Mouse (Mus musculus): Measurements from ENCODE around the gene Grap2. TPM values are rescaled to one million over a fixed set of nuclear protein-coding genes. Genes with fewer than 3 reads are reported as not detected.

Gene Grap2
- total and polyA plus RNA-seq, 3 experiments, result 0.62 to 5.1 TPM; not detected in 1

DNA sequence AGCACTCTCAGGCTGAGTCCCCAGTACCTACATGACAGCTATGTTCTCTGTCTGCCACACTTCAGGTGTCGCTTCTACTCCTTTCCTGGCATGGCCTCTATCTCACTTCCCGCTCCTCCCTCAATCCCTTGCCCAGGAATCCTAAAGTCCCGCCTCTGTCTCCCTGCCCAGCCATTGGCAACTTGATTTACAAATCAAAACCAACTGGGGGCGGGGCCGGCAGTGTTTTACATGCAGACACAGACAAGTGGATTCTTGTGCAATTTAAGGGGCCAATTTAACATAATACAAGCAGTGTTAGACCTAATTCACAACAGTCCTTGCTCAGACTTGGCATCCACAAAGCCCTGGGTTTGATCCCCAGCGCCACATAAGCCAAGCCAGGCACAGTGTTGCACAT is 31.6 kb downstream of the Grap2 start:
- Histone ChIP-seq H3K9me3 (replicated peaks; ENCODE audit: insufficient read depth, low read length) (no peaks in the 10 kb centered on the region), H3K9ac (ENCODE audit: control insufficient read depth, low read depth, low read length, poor library complexity, severe bottlenecking) (no peak overlapping the region), H3K27me3 (ENCODE audit: control insufficient read depth in 1 of 2, insufficient read depth in 2 of 2, low read length in 2 of 2) (peaks cover 5 to 8% of the 10 kb centered on the region in 2 experiments), H3K27ac (ENCODE audit: control insufficient read depth, low read depth, low read length) (no peak overlapping the region), H3K79me2 (ENCODE audit: control insufficient read depth, insufficient read depth, low read length, poor library complexity) (no peaks in the 10 kb centered on the region), H3K4me3 (ENCODE audit: control insufficient read depth in 1 of 2, insufficient read depth in 1 of 2, low read depth in 2 of 2, low read length in 2 of 2) (no peak overlapping the region), H3K36me3 (ENCODE audit: control insufficient read depth in 1 of 2, insufficient read depth in 2 of 2, low read length in 2 of 2) (no peaks in the 10 kb centered on the region), H3K4me1 (ENCODE audit: control insufficient read depth in 1 of 2, insufficient read depth in 2 of 2, low read length in 2 of 2) (0 out of 4 replicates have a peak, but pooled peaks cover 0 to 3% of the 10 kb centered on the region in 2 experiments)
- no peak for TF ChIP-seq BHLHE40 (IDR thresholded peaks at IDR 0.05; ENCODE audit: borderline replicate concordance, low read depth, low read length)
- DNase-seq (ENCODE audit: low read depth, low spot score), result no peak

DNA sequence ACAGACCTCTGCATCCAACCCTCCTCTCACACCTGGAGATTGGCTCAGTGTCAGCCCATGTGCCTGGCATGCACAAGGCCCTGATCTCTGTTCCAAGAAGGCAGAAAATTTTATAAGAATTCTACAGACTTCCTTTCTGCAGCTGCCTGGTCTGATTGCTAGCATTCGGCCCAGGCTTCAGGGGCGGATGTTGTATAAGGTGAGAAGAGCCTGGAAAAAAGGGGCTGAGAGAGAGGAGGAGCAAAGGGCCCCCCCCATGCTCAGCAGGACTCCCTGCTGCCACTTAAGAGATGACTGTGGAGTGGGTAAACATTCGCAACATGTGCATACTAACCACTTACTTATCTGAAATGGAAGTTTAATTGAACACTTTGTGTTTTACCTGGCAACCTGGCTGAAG is 35.6 kb downstream of the Grap2 start:
- no peak for TF ChIP-seq ETS1 (IDR thresholded peaks at IDR 0.05; ENCODE audit: low read depth, low read length)
- TF ChIP-seq HCFC1 (IDR thresholded peaks at IDR 0.05; ENCODE audit: low read depth, low read length), result no peak
- TF ChIP-seq TAL1 (IDR thresholded peaks at IDR 0.05; ENCODE audit: low read length), result no peak
- no peak for TF ChIP-seq ZKSCAN1 (IDR thresholded peaks at IDR 0.05; ENCODE audit: low read depth, low read length)
- TF ChIP-seq CHD1 (IDR thresholded peaks at IDR 0.05; ENCODE audit: low read depth, low read length), result no peak
- TF ChIP-seq MYC (IDR thresholded peaks at IDR 0.05; ENCODE audit: low read depth, low read length), result no peak
- no peak for TF ChIP-seq NRF1 (IDR thresholded peaks at IDR 0.05; ENCODE audit: insufficient read depth, low read depth, low read length, poor library complexity, severe bottlenecking)
- no peak for TF ChIP-seq USF1 (IDR thresholded peaks at IDR 0.05; ENCODE audit: low read depth, low read length)
- Histone ChIP-seq H3K27ac (ENCODE audit: control insufficient read depth, low read depth, low read length) (no peak overlapping the region), H3K79me2 (ENCODE audit: control insufficient read depth, insufficient read depth, low read length, poor library complexity) (no peaks in the 10 kb centered on the region), H3K9ac (ENCODE audit: control insufficient read depth, low read depth, low read length, poor library complexity, severe bottlenecking) (no peak overlapping the region), H3K4me1 (ENCODE audit: control insufficient read depth in 1 of 2, insufficient read depth in 2 of 2, low read length in 2 of 2) (no peaks in the 10 kb centered on the region), H3K9me3 (replicated peaks; ENCODE audit: insufficient read depth, low read length) (no peaks in the 10 kb centered on the region), H3K27me3 (ENCODE audit: control insufficient read depth in 1 of 2, insufficient read depth in 2 of 2, low read length in 2 of 2) (peaks cover 5 to 7% of the 10 kb centered on the region in 2 experiments; a peak in 2 of 4 replicates), H3K4me3 (ENCODE audit: control insufficient read depth in 1 of 2, insufficient read depth in 1 of 2, low read depth in 2 of 2, low read length in 2 of 2) (no peak overlapping the region), H3K36me3 (ENCODE audit: control insufficient read depth in 1 of 2, insufficient read depth in 2 of 2, low read length in 2 of 2) (no peaks in the 10 kb centered on the region)
- no peak for DNase-seq (ENCODE audit: low read depth, low spot score)

DNA sequence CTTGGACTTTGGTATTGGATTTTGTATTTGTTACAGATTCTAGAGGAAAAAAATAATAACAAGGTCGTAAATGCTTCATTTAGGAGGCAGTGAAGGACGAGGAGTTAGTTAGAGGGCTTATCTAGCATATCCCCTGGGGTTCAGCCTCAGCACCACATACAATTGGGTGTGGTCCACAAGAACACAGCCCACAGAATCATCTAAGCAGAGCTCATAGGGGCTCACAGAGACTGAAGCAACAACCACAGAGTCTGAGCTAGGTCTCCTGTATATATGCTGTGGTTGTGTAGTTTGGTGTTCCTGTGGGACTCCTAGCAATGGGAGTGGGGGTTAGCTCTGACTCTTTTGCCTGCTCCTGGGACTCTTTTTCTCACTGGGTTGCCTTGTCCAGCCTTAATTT is 37.9 kb downstream of the Grap2 start:
- Histone ChIP-seq H3K27me3 (ENCODE audit: control insufficient read depth in 1 of 2, insufficient read depth in 2 of 2, low read length in 2 of 2) (peaks cover 0 to 3% of the 10 kb centered on the region in 2 experiments; a peak in 1 of 4 replicates), H3K36me3 (ENCODE audit: control insufficient read depth in 1 of 2, insufficient read depth in 2 of 2, low read length in 2 of 2) (no peaks in the 10 kb centered on the region), H3K9ac (ENCODE audit: control insufficient read depth, low read depth, low read length, poor library complexity, severe bottlenecking) (no peak overlapping the region), H3K79me2 (ENCODE audit: control insufficient read depth, insufficient read depth, low read length, poor library complexity) (no peaks in the 10 kb centered on the region), H3K4me1 (ENCODE audit: control insufficient read depth in 1 of 2, insufficient read depth in 2 of 2, low read length in 2 of 2) (no peaks in the 10 kb centered on the region), H3K4me3 (ENCODE audit: control insufficient read depth in 1 of 2, insufficient read depth in 1 of 2, low read depth in 2 of 2, low read length in 2 of 2) (no peak overlapping the region), H3K27ac (ENCODE audit: control insufficient read depth, low read depth, low read length) (no peak overlapping the region), H3K9me3 (replicated peaks; ENCODE audit: insufficient read depth, low read length) (no peaks in the 10 kb centered on the region)
- TF ChIP-seq TBP (IDR thresholded peaks at IDR 0.05; ENCODE audit: low read depth, low read length) (no peak), UBTF (IDR thresholded peaks at IDR 0.05; ENCODE audit: borderline replicate concordance, insufficient read depth, low read depth, low read length) (no peak), E2F4 (IDR thresholded peaks at IDR 0.05; ENCODE audit: borderline replicate concordance, low read depth, low read length) (no peak), RAD21 (IDR thresholded peaks at IDR 0.05; ENCODE audit: low read depth, low read length) (no peak), ETS1 (IDR thresholded peaks at IDR 0.05; ENCODE audit: low read depth, low read length) (no peak), EP300 (IDR thresholded peaks at IDR 0.05; ENCODE audit: low read depth in 1 of 2, low read length in 2 of 2) (no peak), USF2 (IDR thresholded peaks at IDR 0.05; ENCODE audit: borderline replicate concordance in 1 of 2, insufficient read depth in 1 of 2, low read depth in 1 of 2, low read length in 2 of 2) (no peak), TAL1 (IDR thresholded peaks at IDR 0.05; ENCODE audit: low read length) (no peak), KAT2A (conservative IDR thresholded peaks at IDR 0.05; ENCODE audit: low read depth, low read length) (no peak), HCFC1 (IDR thresholded peaks at IDR 0.05; ENCODE audit: low read depth, low read length) (no peak), ZKSCAN1 (IDR thresholded peaks at IDR 0.05; ENCODE audit: low read depth, low read length) (no peak), BHLHE40 (IDR thresholded peaks at IDR 0.05; ENCODE audit: borderline replicate concordance, low read depth, low read length) (no peak), RCOR1 (IDR thresholded peaks at IDR 0.05; ENCODE audit: low read depth, low read length) (no peak), NRF1 (IDR thresholded peaks at IDR 0.05; ENCODE audit: insufficient read depth, low read depth, low read length, poor library complexity, severe bottlenecking) (no peak), MAX (IDR thresholded peaks at IDR 0.05; ENCODE audit: low read length) (no peak), GABPA (IDR thresholded peaks at IDR 0.05; ENCODE audit: low read depth, low read length) (no peak), ZC3H11A (IDR thresholded peaks at IDR 0.05; ENCODE audit: low read depth, low read length) (no peak), SIN3A (IDR thresholded peaks at IDR 0.05; ENCODE audit: low read length) (no peak), MAZ (IDR thresholded peaks at IDR 0.05; ENCODE audit: low read depth, low read length) (no peak), ZNF384 (IDR thresholded peaks at IDR 0.05; ENCODE audit: low read depth, low read length) (no peak)
- DNase-seq (ENCODE audit: low read depth, low spot score), result no peak

Data from MEL (cell line).